30 mouse cellular contexts compared by ENCODE assay signal in genomic region chr5:144954432-144954831, GRCm38 (mm10). TPM values are rescaled to one million over a fixed set of nuclear protein-coding genes. Genes with fewer than 3 reads are reported as not detected.
DNase-seq lines count a peak whose midpoint lies in the region; ATAC-seq and TF ChIP-seq lines count a peak whose summit lies in the region.
"Had no signal": no experiment of that assay in that cellular context is flagged by ENCODE, and none has a peak within 500 bp of the region (broad histone marks: within the 10 kb centered on the region; RNA-seq: fewer than 3 reads in every experiment).

No protein-coding gene starts in this region.

- no peak overlapping the region for H3K27ac ChIP-seq in embryonic facial prominence, embryonic 13.5 days
- no peak overlapping the region for H3K27ac ChIP-seq in embryonic facial prominence, embryonic 10.5 days (replicated peaks)
- no peak overlapping the region for H3K27ac ChIP-seq in kidney, embryonic 16.5 days (ENCODE audit: low read length)
- H3K27ac ChIP-seq in intestine, postnatal 0 days (ENCODE audit: low read depth, low read length) = no peak overlapping the region
- H3K27ac ChIP-seq: embryonic facial prominence, embryonic 12.5 days; heart, embryonic 10.5 days; heart, embryonic 15.5 days; hindbrain, embryonic 12.5 days; limb, embryonic 13.5 days; liver, embryonic 12.5 days; midbrain, embryonic 10.5 days had no signal

- H3K9ac ChIP-seq in embryonic facial prominence, embryonic 13.5 days = no peak overlapping the region
- no peak overlapping the region for H3K9ac ChIP-seq in kidney, embryonic 16.5 days (replicated peaks; ENCODE audit: low read length)
- H3K9ac ChIP-seq in intestine, postnatal 0 days (ENCODE audit: low read depth, low read length) = no peak overlapping the region
- H3K9ac ChIP-seq: embryonic facial prominence, embryonic 12.5 days; heart, embryonic 15.5 days; hindbrain, embryonic 12.5 days; limb, embryonic 13.5 days; liver, embryonic 12.5 days had no signal

- no peaks in the 10 kb centered on the region for H3K36me3 ChIP-seq in embryonic facial prominence, embryonic 13.5 days
- no peaks in the 10 kb centered on the region for H3K36me3 ChIP-seq in embryonic facial prominence, embryonic 10.5 days (replicated peaks)
- no peaks in the 10 kb centered on the region for H3K36me3 ChIP-seq in kidney, embryonic 16.5 days (ENCODE audit: insufficient read depth, low read length)
- H3K36me3 ChIP-seq in intestine, postnatal 0 days (ENCODE audit: control insufficient read depth, insufficient read depth) = no peaks in the 10 kb centered on the region
- H3K36me3 ChIP-seq: embryonic facial prominence, embryonic 12.5 days; heart, embryonic 10.5 days; heart, embryonic 15.5 days; hindbrain, embryonic 12.5 days; limb, embryonic 13.5 days; liver, embryonic 12.5 days; midbrain, embryonic 10.5 days had no signal

- H3K4me1 ChIP-seq in embryonic facial prominence, embryonic 13.5 days = peaks cover 45% of the 10 kb centered on the region
- peaks cover 28% of the 10 kb centered on the region for H3K4me1 ChIP-seq in embryonic facial prominence, embryonic 10.5 days
- H3K4me1 ChIP-seq in kidney, embryonic 16.5 days (ENCODE audit: insufficient read depth, low read length) = peaks cover 54% of the 10 kb centered on the region
- H3K4me1 ChIP-seq in intestine, postnatal 0 days (replicated peaks; ENCODE audit: control insufficient read depth, insufficient read depth, low read length) = no peaks in the 10 kb centered on the region

- no peak for ATAC-seq in embryonic facial prominence, embryonic 13.5 days (ENCODE audit: insufficient number of reproducible peaks, insufficient read depth, low FRiP score, low TSS enrichment, low read depth)
- ATAC-seq in kidney, embryonic 16.5 days (ENCODE audit: low FRiP score, low TSS enrichment) = 0 out of 2 replicates have a peak, but pooled peaks have one; percentile 49
- 0 out of 2 replicates have a peak, but pooled peaks have one; percentile 47 for ATAC-seq in intestine, postnatal 0 days
- no peak for ATAC-seq in megakaryocyte progenitor cell, adult 5-6 weeks (replicated peaks; ENCODE audit: poor library complexity)
- ATAC-seq: activated CD4-positive, CD25-positive, alpha-beta regulatory T cell, adult 4 months; forebrain, embryonic 16.5 days; liver, embryonic 12.5 days; midbrain, embryonic 16.5 days had no signal

- no peaks in the 10 kb centered on the region for H3K27me3 ChIP-seq in embryonic facial prominence, embryonic 13.5 days
- H3K27me3 ChIP-seq in embryonic facial prominence, embryonic 10.5 days (replicated peaks; ENCODE audit: low read depth, poor library complexity, severe bottlenecking) = no peaks in the 10 kb centered on the region
- no peaks in the 10 kb centered on the region for H3K27me3 ChIP-seq in kidney, embryonic 16.5 days (ENCODE audit: insufficient read depth, low read length)
- no peaks in the 10 kb centered on the region for H3K27me3 ChIP-seq in intestine, postnatal 0 days (replicated peaks; ENCODE audit: control insufficient read depth, insufficient read depth, low read length)
- H3K27me3 ChIP-seq: CH12.LX; embryonic facial prominence, embryonic 12.5 days; heart, embryonic 15.5 days; hindbrain, embryonic 12.5 days; limb, embryonic 13.5 days; liver, embryonic 12.5 days had no signal

- no peak overlapping the region for H3K4me3 ChIP-seq in embryonic facial prominence, embryonic 13.5 days
- no peak overlapping the region for H3K4me3 ChIP-seq in embryonic facial prominence, embryonic 10.5 days
- H3K4me3 ChIP-seq in kidney, embryonic 16.5 days (ENCODE audit: low read length) = no peak overlapping the region
- H3K4me3 ChIP-seq in intestine, postnatal 0 days (ENCODE audit: low read depth, low read length) = no peak overlapping the region
- H3K4me3 ChIP-seq: embryonic facial prominence, embryonic 12.5 days; erythroblast, embryonic 14.5 days; heart, embryonic 10.5 days; heart, embryonic 15.5 days; hindbrain, embryonic 12.5 days; left cerebral cortex, adult 2 months; limb, embryonic 13.5 days; liver, embryonic 12.5 days; midbrain, embryonic 10.5 days had no signal

- H3K9me3 ChIP-seq in embryonic facial prominence, embryonic 13.5 days = no peaks in the 10 kb centered on the region
- H3K9me3 ChIP-seq in embryonic facial prominence, embryonic 10.5 days = no peaks in the 10 kb centered on the region
- H3K9me3 ChIP-seq in kidney, embryonic 16.5 days (ENCODE audit: low read length) = no peaks in the 10 kb centered on the region
- no peaks in the 10 kb centered on the region for H3K9me3 ChIP-seq in intestine, postnatal 0 days (ENCODE audit: control insufficient read depth)
- H3K9me3 ChIP-seq: embryonic facial prominence, embryonic 12.5 days; heart, embryonic 10.5 days; heart, embryonic 15.5 days; hindbrain, embryonic 12.5 days; limb, embryonic 13.5 days; liver, embryonic 12.5 days; midbrain, embryonic 10.5 days had no signal

- 81% methylated on average over 7 of the region's 7 CpGs for WGBS in embryonic facial prominence, embryonic 13.5 days
- 91% methylated on average over 7 of the region's 7 CpGs for WGBS in embryonic facial prominence, embryonic 10.5 days
- WGBS in kidney, embryonic 16.5 days = 63% methylated on average over 7 of the region's 7 CpGs
- 51% methylated on average over 7 of the region's 7 CpGs for WGBS in intestine, postnatal 0 days

- no peak for TF ChIP-seq CTCF in intestine, postnatal 0 days (IDR thresholded peaks at IDR 0.05; ENCODE audit: low read depth)

- no peak for DNase-seq in embryonic facial prominence, embryonic 10.5 days (ENCODE audit: low spot score)
- no peak for DNase-seq in kidney, postnatal 14 days
- DNase-seq in adipocyte (ENCODE audit: low spot score) = peak; percentile 82
- no peak for DNase-seq in urinary bladder, postnatal 25 days (ENCODE audit: low spot score)
- DNase-seq: adrenal gland, adult 8-10 months; cerebellum, adult 8-10 months; cerebellum, postnatal 36 days; gastrocnemius, postnatal 10 days; kidney, adult 8-10 months; layer of hippocampus, adult 9-11 months; lung, adult 18-20 months; lung, postnatal 10 days; right cerebral cortex, postnatal 25 days had no signal

- 0 out of 2 replicates have a peak overlapping the region, but pooled peaks have one; percentile 1 for H3K4me2 ChIP-seq in embryonic facial prominence, embryonic 13.5 days
- H3K4me2 ChIP-seq in kidney, embryonic 16.5 days (replicated peaks; ENCODE audit: low read depth, low read length) = no peak overlapping the region
- no peak overlapping the region; the same call in 1 of the 2 replicates for H3K4me2 ChIP-seq in intestine, postnatal 0 days (replicated peaks; ENCODE audit: low read depth)
- H3K4me2 ChIP-seq: embryonic facial prominence, embryonic 12.5 days; heart, embryonic 15.5 days; hindbrain, embryonic 12.5 days; limb, embryonic 13.5 days; liver, embryonic 12.5 days had no signal

RNA-seq across cellular contexts. Expression of gene Smurf1, which starts 11.2 kb away (rescaled TPM):
- polyA plus RNA-seq in embryonic facial prominence, embryonic 13.5 days (2015; fragmentation: Nextera tagmentation; extraction: Ambion mirVana) = 15.4 and 18.0 TPM in 2 replicates
- 14.5 and 17.0 TPM in 2 replicates for polyA plus RNA-seq in embryonic facial prominence, embryonic 10.5 days (2016; fragmentation: Nextera tagmentation; extraction: Ambion mirVana)
- polyA plus RNA-seq in kidney, embryonic 16.5 days (2015; fragmentation: Nextera tagmentation; extraction: Ambion mirVana) = 9.5 and 14.0 TPM in 2 replicates
- polyA plus RNA-seq in intestine, postnatal 0 days (2015; fragmentation: Nextera tagmentation; extraction: Ambion mirVana) = 7.4 and 8.2 TPM in 2 replicates
- total RNA-seq in megakaryocyte progenitor cell, adult 5-6 weeks (2015) = 2.7 and 3.5 TPM in 2 replicates
- 2.8 and 4.1 TPM in 2 replicates for total RNA-seq in megakaryocyte progenitor cell, adult 5-6 weeks (2017)

Comparison
In these comparisons a context has a peak if more than half of its experiments do, and no peak if none do; other contexts are left out.
1. ATAC-seq: peak in kidney, embryonic 16.5 days (single experiment) and intestine, postnatal 0 days (single experiment); none in embryonic facial prominence, embryonic 13.5 days (single experiment) and megakaryocyte progenitor cell, adult 5-6 weeks (single experiment).